Mouse (Mus musculus): Measurements from ENCODE around the gene F2rl2.
A peak's percentile ranks its signal among the peaks of the same experiment; 100 is the strongest.

F2rl2 gene

DNA sequence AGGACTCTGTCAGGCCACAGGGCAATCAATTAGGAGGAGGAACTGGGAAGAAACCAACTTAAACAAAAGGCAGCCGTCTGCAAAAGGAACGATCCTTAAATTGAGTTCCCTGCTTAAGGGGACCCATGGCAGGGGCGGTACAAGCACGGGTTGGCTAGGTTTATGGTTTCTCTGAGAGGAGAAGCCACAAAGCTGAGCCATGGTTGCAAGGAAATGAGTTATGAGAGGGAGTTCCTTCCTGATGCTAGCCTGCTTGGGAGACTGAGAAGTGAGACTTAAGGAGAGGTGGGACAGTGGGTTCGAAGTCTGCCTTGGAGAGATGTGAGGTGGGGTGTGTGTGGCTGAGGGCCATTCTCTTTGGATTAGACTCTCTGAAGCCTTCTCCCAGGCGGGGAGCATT, 1.2 kb downstream of the F2rl2 start:
- no peak for DNase-seq (ENCODE audit: extremely low spot score, low spot score)

DNA sequence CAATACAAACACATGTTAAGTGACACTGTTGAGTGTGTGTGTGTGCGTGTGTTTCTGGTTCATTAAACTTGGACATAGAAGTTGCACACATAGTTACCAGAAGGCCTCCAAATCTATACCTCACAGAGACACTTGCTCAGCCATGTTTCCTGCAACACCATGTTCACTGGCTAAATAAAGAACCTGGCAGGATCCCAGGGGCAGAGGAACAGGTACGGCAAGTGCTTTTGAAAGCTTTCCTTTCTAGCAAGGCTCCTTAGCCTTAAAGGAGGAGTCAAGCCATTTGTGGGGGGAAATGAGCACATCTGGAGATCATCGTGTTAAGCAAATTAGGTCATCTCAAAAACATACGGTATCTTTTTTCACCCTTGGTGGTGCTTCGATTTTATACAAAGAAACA, 6.7 kb downstream of the F2rl2 start:
- DNase-seq (ENCODE audit: extremely low spot score, low spot score): no peak

DNA sequence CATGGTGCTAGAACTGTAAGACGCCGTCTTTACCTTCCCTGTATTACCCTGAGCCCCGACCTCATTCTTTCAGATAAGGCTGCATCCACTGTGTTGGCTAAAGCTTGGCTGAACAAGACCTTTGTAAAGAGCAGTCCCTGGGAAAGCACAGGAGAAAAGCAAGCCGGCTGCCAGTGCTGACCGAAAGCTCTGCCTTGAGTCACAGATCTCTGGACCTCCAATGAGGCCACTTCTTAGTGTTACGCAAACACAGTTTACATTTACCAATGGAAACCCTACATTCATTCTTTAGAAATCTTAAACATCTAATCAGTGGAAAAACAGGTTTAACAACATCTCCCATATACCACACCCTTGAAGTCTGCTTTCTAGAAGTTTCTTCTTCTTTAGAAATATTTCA, 8.9 kb downstream of the F2rl2 start:
- DNase-seq (ENCODE audit: extremely low spot score, low spot score): no peak

- no peak for DNase-seq (ENCODE audit: extremely low spot score, low spot score)
Measured at GRCm38 (mm10) chr13:95712054-95712453, 15.4 kb downstream of the F2rl2 start.

DNA sequence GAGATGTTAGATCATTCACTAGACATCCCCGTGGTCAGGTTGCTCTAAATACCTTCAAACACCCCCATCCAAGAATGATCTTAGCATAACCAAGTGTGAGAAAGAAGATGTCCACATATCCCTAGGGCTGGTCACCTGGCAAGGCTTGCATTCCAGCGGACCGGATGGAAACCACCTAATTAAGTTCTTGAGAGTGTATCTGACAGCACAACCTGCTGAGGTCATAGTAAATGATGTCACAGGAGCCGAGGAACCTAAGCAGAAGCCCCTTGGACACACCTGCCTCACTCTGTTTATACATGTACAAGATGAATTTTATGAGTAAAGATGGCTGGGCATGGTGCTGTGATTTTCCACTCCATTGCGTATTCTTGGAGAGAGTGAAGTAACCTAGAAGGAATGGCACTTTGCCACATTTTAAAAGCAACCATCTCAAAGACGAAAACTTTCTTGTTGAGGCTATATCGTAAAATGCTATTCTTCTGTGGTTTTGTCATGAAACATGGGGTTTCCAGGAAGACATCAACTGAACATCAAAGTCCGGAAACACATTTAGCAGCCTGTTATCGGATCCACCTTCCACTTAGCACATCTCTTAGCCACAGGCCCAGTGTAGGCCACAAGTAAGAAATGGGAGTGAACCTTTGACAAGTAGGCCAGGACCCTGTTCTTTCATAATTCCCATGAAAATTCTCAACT, 16.1 kb downstream of the F2rl2 start:
- no peak for DNase-seq (ENCODE audit: extremely low spot score, low spot score)

DNA sequence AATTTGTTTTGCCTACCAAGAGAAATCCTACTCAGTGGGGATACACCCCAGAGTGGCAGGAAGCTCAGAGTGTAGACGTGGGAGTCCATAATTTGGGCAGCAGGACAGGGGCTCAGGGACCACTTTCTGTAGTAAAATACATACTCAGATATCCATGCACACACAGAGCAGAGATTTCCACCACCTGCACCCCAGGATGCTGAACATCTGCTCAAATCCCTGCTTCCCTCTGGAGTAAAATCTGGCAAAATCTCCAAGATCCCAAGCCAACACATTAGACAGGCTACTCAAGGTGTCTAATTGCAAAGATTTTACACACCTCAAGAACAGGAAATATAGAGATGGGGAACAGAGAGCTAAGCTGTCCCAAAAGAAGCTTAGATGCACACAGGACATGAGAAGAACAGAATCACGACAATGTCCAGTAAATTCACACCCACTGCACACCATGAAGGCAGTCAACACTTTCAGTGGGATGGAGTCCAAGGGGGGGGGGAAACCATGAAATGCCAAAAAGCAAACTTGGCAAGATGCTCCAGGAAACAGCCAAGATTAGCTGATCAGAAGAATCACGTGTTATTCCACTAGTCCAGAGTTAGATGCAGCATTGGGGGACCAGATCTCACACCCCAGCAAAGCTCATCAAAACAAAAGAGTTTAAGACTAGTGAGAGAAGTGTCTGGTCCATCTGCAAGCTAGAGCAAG, 17.8 kb downstream of the F2rl2 start:
- DNase-seq (ENCODE audit: extremely low spot score, low spot score): no peak

DNA sequence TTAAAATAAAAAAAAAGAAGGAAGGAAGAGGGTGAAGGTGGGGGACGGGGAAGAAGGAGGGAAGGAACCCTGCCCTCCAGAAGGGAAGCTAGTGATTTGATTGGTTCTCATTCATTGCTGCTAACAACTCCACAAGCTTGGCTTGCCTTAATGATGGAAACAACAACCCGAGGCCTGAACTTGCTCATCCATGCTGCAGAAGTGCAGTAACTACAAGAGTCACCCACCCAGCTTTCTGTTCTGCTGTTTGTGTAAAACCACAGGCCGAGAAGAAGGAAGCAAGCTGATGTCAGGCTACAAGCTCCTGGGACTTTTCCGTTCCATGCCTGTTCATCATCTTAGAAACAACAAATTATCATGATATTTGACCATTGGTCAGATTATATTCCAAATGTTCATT, 18.7 kb downstream of the F2rl2 start:
- DNase-seq (ENCODE audit: extremely low spot score, low spot score): no peak

- DNase-seq (ENCODE audit: extremely low spot score, low spot score): peak; percentile 65
Measured at GRCm38 (mm10) chr13:95719320-95720232, 22.9 kb downstream of the F2rl2 start.

DNA sequence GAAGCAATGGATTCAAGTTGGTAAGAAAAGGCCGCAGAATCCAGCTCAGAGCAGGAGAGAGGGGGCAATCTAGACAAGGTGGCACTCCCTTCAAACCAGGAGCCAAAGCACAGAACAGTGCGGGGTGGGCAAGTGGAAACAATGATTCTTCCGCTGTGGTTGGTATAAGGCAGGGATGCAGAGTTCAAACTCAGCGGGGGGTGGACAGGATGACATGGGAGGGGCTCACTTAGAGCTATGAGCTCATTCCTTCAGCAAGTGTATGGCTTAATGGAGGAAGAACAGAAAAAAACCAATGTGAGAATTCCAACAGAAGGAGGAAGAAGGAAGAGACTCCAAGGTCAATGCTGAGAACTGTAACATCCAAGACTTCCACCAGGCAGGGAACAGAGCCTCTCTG, 33.8 kb downstream of the F2rl2 start:
- DNase-seq (ENCODE audit: extremely low spot score, low spot score): no peak

DNA sequence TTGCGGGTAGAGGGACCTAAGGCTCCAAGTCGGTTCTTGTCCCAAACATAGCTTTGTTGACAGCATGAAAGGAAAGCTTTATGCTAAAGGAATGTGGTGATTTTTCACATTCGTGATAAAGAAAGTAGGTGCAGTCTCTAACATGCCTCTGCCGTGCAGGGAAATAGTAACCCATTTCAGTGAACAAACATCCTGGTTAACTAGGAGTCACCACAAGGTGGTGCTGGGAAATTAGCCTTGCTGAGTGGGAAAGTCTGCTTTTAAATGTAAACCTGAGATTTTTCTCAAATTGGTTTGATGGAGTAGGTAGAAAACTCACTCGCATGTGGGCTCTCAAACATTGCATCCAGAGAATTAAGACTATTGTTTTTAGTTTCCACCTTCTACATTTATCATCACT, 43.0 kb downstream of the F2rl2 start:
- DNase-seq (ENCODE audit: extremely low spot score, low spot score): no peak

DNA sequence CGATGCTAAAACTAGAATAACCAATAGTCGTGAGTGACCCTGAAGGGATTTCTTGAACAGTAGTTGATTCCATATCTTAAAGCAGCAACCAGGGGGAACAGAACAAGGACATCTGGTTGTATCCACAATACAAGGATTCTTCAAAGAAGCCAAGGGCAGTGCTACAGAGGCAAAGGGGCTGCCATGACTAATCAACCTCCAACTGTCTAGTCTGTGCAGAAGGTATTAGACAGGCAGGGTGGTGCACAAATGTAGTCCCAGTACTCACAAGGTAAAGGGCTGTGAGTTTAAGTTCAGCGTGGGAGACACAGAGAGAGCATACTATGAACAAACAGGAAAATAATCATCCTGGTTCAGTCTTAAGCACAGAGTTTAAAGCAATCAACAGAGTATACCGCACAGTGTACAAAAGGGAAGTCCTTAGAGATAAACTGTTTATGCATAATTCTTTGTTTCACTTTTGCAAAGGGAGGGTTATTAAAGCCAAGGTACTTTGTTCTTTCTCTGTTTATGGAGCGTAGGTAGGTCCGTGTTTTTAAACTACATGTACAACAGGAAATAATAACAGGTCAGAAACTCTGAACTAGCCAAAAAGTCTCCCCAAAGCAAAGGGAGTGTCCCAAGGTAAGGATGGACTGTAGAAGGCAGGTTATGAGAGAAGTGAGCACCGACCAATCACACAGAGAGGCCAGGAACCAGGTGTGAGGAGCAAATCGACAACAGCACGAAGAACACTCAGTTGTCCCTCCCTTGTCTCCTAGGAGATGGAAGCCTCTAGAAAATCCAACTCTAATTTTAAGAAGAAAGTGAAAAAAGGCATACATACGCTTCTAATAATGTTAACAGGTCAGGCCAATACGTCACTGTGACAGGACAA, 45.4 kb downstream of the F2rl2 start:
- DNase-seq (ENCODE audit: extremely low spot score, low spot score): no peak

- DNase-seq (ENCODE audit: extremely low spot score, low spot score): no peak
Measured at GRCm38 (mm10) chr13:95742881-95743466, 46.3 kb downstream of the F2rl2 start.

DNA sequence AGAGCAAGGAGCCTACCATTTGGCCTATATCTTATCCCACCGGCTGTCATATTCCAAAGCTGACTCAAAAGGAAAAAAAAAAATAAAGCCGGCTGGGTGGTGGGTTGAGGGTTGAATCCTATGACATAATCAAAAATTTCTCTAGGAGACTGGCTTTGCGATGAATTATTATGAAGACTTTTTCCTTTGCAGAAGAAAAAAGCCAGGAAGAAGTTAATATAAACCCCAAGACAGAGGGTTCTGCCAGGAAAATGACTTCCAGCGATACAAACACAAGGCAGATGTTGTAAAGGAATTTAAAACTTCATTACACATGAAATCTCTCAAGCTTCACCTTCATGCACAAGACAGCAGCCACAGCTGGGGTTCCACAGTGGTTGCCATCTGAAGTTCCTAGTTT, 48.8 kb downstream of the F2rl2 start:
- no peak for DNase-seq (ENCODE audit: extremely low spot score, low spot score)

- peak; percentile 68 for DNase-seq (ENCODE audit: extremely low spot score, low spot score)
Measured at GRCm38 (mm10) chr13:95746509-95746908, 49.9 kb downstream of the F2rl2 start.

DNA sequence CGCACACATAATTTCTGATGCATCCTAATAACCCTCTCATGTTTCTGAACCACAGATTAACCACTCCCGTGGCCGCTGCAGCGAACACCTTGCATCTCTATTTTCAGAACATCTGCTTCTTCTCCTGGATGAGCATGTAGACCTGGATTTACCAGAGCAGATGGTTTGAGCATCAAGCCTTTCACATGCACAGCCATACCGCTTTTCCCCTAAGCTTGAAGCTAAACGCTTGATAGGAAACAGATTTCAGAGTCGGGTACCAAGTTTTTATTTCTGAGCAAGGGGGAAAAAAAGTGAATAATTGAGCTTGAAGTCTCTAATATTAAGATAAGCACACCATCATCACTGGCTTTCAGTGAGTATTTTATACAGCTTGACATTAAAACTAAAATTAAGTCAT, 50.4 kb downstream of the F2rl2 start:
- DNase-seq (ENCODE audit: extremely low spot score, low spot score): no peak

- DNase-seq (ENCODE audit: extremely low spot score, low spot score): no peak
Measured at GRCm38 (mm10) chr13:95747541-95747940, 50.9 kb downstream of the F2rl2 start.
